In genomic region chr16:36947646-36948197, GRCm38 (mm10) we compare ENCODE assay signal across 26 mouse cellular contexts. TPM values are rescaled to one million over a fixed set of nuclear protein-coding genes. Genes with fewer than 3 reads are reported as not detected.
A peak's percentile ranks its signal among the peaks of the same experiment; 100 is the strongest.
DNase-seq lines count a peak whose midpoint lies in the region; ATAC-seq and TF ChIP-seq lines count a peak whose summit lies in the region.
"Had no signal": no experiment of that assay in that cellular context is flagged by ENCODE, and none has a peak within 500 bp of the region (broad histone marks: within the 10 kb centered on the region; RNA-seq: fewer than 3 reads in every experiment).

No protein-coding gene starts in this region.

- no peak for ATAC-seq in forebrain, embryonic 11.5 days (replicated peaks; ENCODE audit: low FRiP score)
- no peak for ATAC-seq in forebrain, embryonic 16.5 days
- no peak for ATAC-seq in midbrain, embryonic 14.5 days (ENCODE audit: low FRiP score, low TSS enrichment)
- no peak for ATAC-seq in midbrain, postnatal 0 days (ENCODE audit: low FRiP score)
- ATAC-seq: forebrain, postnatal 0 days; hindbrain, embryonic 16.5 days; intestine, embryonic 15.5 days; Patski had no signal

- no peak overlapping the region for H3K27ac ChIP-seq in forebrain, embryonic 11.5 days (ENCODE audit: low read depth, low read length)
- no peak overlapping the region for H3K27ac ChIP-seq in forebrain, embryonic 16.5 days (ENCODE audit: low read length)
- no peak overlapping the region for H3K27ac ChIP-seq in midbrain, embryonic 14.5 days (replicated peaks; ENCODE audit: low read depth, low read length)
- H3K27ac ChIP-seq in midbrain, postnatal 0 days (ENCODE audit: low read depth, low read length) = no peak overlapping the region
- H3K27ac ChIP-seq: forebrain, embryonic 12.5 days; gastrocnemius, adult 2 months; hindbrain, embryonic 10.5 days; hindbrain, embryonic 13.5 days; intestine, embryonic 15.5 days had no signal

- no peak for TF ChIP-seq CTCF in midbrain, postnatal 0 days (IDR thresholded peaks at IDR 0.05)

- peak; percentile 31 for DNase-seq in forebrain, embryonic 11.5 days (ENCODE audit: low spot score)
- peak; percentile 19 for DNase-seq in midbrain, embryonic 14.5 days
- DNase-seq in midbrain, postnatal 0 days (ENCODE audit: low spot score) = no peak
- DNase-seq in retina, embryonic 14.5 days (ENCODE audit: low spot score) = peak; percentile 52
- DNase-seq in cerebellum, postnatal 36 days = no peak
- DNase-seq in thymus, postnatal 14 days = no peak
- DNase-seq: adrenal gland, adult 2 months; adrenal gland, postnatal 14 days; B cell, adult 2 months; cerebellum, adult 11-12 months; cerebellum, adult 8-10 months; cerebellum, postnatal 10 days; forebrain, postnatal 0 days; gastrocnemius, adult 2 months; gastrocnemius, postnatal 14 days; heart, adult 18-20 months; heart, postnatal 36 days; kidney, adult 11 months had no signal

- no peaks in the 10 kb centered on the region for H3K9me3 ChIP-seq in forebrain, embryonic 11.5 days (ENCODE audit: control insufficient read depth, low read length)
- H3K9me3 ChIP-seq in forebrain, embryonic 16.5 days (ENCODE audit: control insufficient read depth, low read length) = no peaks in the 10 kb centered on the region
- no peaks in the 10 kb centered on the region for H3K9me3 ChIP-seq in midbrain, embryonic 14.5 days (ENCODE audit: control insufficient read depth, low read length)
- no peaks in the 10 kb centered on the region for H3K9me3 ChIP-seq in midbrain, postnatal 0 days (ENCODE audit: low read length)
- H3K9me3 ChIP-seq: forebrain, embryonic 12.5 days; hindbrain, embryonic 10.5 days; hindbrain, embryonic 13.5 days; intestine, embryonic 15.5 days had no signal

- no peak overlapping the region for H3K9ac ChIP-seq in forebrain, embryonic 11.5 days (ENCODE audit: low read length)
- H3K9ac ChIP-seq in forebrain, embryonic 16.5 days (replicated peaks; ENCODE audit: low read depth, low read length) = no peak overlapping the region
- no peak overlapping the region for H3K9ac ChIP-seq in midbrain, embryonic 14.5 days (replicated peaks; ENCODE audit: low read length)
- H3K9ac ChIP-seq in midbrain, postnatal 0 days (replicated peaks; ENCODE audit: low read length, poor library complexity, severe bottlenecking) = no peak overlapping the region
- H3K9ac ChIP-seq: forebrain, embryonic 12.5 days; forebrain, postnatal 0 days; hindbrain, embryonic 13.5 days; intestine, embryonic 15.5 days had no signal

- no peaks in the 10 kb centered on the region; the same call in 1 of the 2 replicates for H3K27me3 ChIP-seq in forebrain, embryonic 11.5 days (ENCODE audit: control insufficient read depth, insufficient read depth, low read length)
- H3K27me3 ChIP-seq in forebrain, embryonic 16.5 days (replicated peaks; ENCODE audit: control insufficient read depth, insufficient read depth, low read length) = no peaks in the 10 kb centered on the region
- no peaks in the 10 kb centered on the region for H3K27me3 ChIP-seq in midbrain, embryonic 14.5 days (ENCODE audit: control insufficient read depth, insufficient read depth, low read length)
- H3K27me3 ChIP-seq in midbrain, postnatal 0 days (ENCODE audit: insufficient read depth, low read length) = no peaks in the 10 kb centered on the region
- H3K27me3 ChIP-seq: forebrain, embryonic 12.5 days; hindbrain, embryonic 13.5 days; intestine, embryonic 15.5 days; Patski had no signal

- H3K4me1 ChIP-seq in forebrain, embryonic 11.5 days (replicated peaks; ENCODE audit: control insufficient read depth, insufficient read depth, low read length) = no peaks in the 10 kb centered on the region; the same call in 1 of the 2 replicates
- H3K4me1 ChIP-seq in forebrain, embryonic 16.5 days (replicated peaks; ENCODE audit: control insufficient read depth, insufficient read depth, low read length) = 0 out of 2 replicates have a peak, but pooled peaks cover 2% of the 10 kb centered on the region
- peaks cover 3% of the 10 kb centered on the region; the same call in 1 of the 2 replicates for H3K4me1 ChIP-seq in midbrain, embryonic 14.5 days (ENCODE audit: control insufficient read depth, insufficient read depth, low read length)
- no peaks in the 10 kb centered on the region for H3K4me1 ChIP-seq in midbrain, postnatal 0 days (ENCODE audit: insufficient read depth, low read length)
- H3K4me1 ChIP-seq: hindbrain, embryonic 13.5 days; intestine, embryonic 15.5 days had no signal

- no peaks in the 10 kb centered on the region for H3K36me3 ChIP-seq in forebrain, embryonic 11.5 days (ENCODE audit: control insufficient read depth, insufficient read depth, low read length)
- no peaks in the 10 kb centered on the region for H3K36me3 ChIP-seq in forebrain, embryonic 16.5 days (ENCODE audit: control insufficient read depth, insufficient read depth)
- no peaks in the 10 kb centered on the region for H3K36me3 ChIP-seq in midbrain, embryonic 14.5 days (ENCODE audit: control insufficient read depth, insufficient read depth, low read length)
- no peaks in the 10 kb centered on the region for H3K36me3 ChIP-seq in midbrain, postnatal 0 days (ENCODE audit: insufficient read depth, low read length)
- H3K36me3 ChIP-seq: forebrain, embryonic 12.5 days; hindbrain, embryonic 10.5 days; hindbrain, embryonic 13.5 days; intestine, embryonic 15.5 days had no signal

- H3K4me3 ChIP-seq in forebrain, embryonic 11.5 days (ENCODE audit: low read depth, low read length) = no peak overlapping the region
- no peak overlapping the region for H3K4me3 ChIP-seq in forebrain, embryonic 16.5 days (replicated peaks; ENCODE audit: low read length)
- no peak overlapping the region for H3K4me3 ChIP-seq in midbrain, embryonic 14.5 days (replicated peaks; ENCODE audit: low read depth, low read length)
- no peak overlapping the region for H3K4me3 ChIP-seq in midbrain, postnatal 0 days (ENCODE audit: low read depth, low read length)
- H3K4me3 ChIP-seq: forebrain, embryonic 12.5 days; gastrocnemius, adult 2 months; hindbrain, embryonic 10.5 days; hindbrain, embryonic 13.5 days; intestine, embryonic 15.5 days had no signal

- H3K4me2 ChIP-seq in forebrain, embryonic 11.5 days (ENCODE audit: low read depth, low read length, severe bottlenecking) = no peak overlapping the region
- no peak overlapping the region for H3K4me2 ChIP-seq in forebrain, embryonic 16.5 days (ENCODE audit: low read length)
- no peak overlapping the region for H3K4me2 ChIP-seq in midbrain, embryonic 14.5 days (ENCODE audit: low read length)
- H3K4me2 ChIP-seq in midbrain, postnatal 0 days (ENCODE audit: low read depth, low read length, poor library complexity, severe bottlenecking) = no peak overlapping the region
- H3K4me2 ChIP-seq: forebrain, embryonic 12.5 days; hindbrain, embryonic 13.5 days; intestine, embryonic 15.5 days had no signal

- WGBS in forebrain, embryonic 11.5 days = 54% methylated on average over 4 of the region's 4 CpGs
- 48% methylated on average over 4 of the region's 4 CpGs for WGBS in forebrain, embryonic 16.5 days
- 63% methylated on average over 4 of the region's 4 CpGs for WGBS in midbrain, embryonic 14.5 days
- WGBS in midbrain, postnatal 0 days = 45% methylated on average over 4 of the region's 4 CpGs

RNA-seq across cellular contexts. Expression of gene Hcls1, which starts 12.9 kb away (rescaled TPM):
- polyA plus RNA-seq in forebrain, embryonic 11.5 days (2014; fragmentation: Nextera tagmentation; extraction: Ambion mirVana) = 0.88 and 1.0 TPM in 2 replicates
- polyA plus RNA-seq in forebrain, embryonic 16.5 days (2015; fragmentation: Nextera tagmentation; extraction: Ambion mirVana) = 1.4 and 2.3 TPM in 2 replicates
- polyA plus RNA-seq in midbrain, embryonic 14.5 days (2014; fragmentation: Nextera tagmentation; extraction: Ambion mirVana) = 0.84 and 1.3 TPM in 2 replicates
- 2.2 and 2.4 TPM in 2 replicates for total RNA-seq in midbrain, postnatal 0 days (2014; rRNA removed)
- 2.3 and 2.4 TPM in 2 replicates for polyA plus RNA-seq in midbrain, postnatal 0 days (2015; fragmentation: Nextera tagmentation; extraction: Ambion mirVana)
- polyA plus RNA-seq: Patski had no signal

RNA-seq across cellular contexts. Expression of gene Fbxo40, which starts 42.5 kb away (rescaled TPM):
- 0.11 TPM in 1 of 2 replicates, not detected in the other for polyA plus RNA-seq in forebrain, embryonic 11.5 days (2014; fragmentation: Nextera tagmentation; extraction: Ambion mirVana)
- polyA plus RNA-seq in forebrain, embryonic 16.5 days (2015; fragmentation: Nextera tagmentation; extraction: Ambion mirVana) = 0.08 and 0.15 TPM in 2 replicates
- polyA plus RNA-seq in midbrain, embryonic 14.5 days (2014; fragmentation: Nextera tagmentation; extraction: Ambion mirVana) = not detected in 2 replicates
- total RNA-seq in midbrain, postnatal 0 days (2014; rRNA removed) = 0.19 and 0.44 TPM in 2 replicates
- polyA plus RNA-seq in midbrain, postnatal 0 days (2015; fragmentation: Nextera tagmentation; extraction: Ambion mirVana) = 0.02 TPM in 1 of 2 replicates, not detected in the other
- polyA plus RNA-seq: embryonic facial prominence, embryonic 11.5 days; forebrain, embryonic 12.5 days; hindbrain, embryonic 10.5 days; hindbrain, embryonic 13.5 days; intestine, embryonic 15.5 days had no signal

Comparison
In these comparisons a context has a peak if more than half of its experiments do, and no peak if none do; other contexts are left out.
1. DNase-seq: peak in forebrain, embryonic 11.5 days (single experiment), midbrain, embryonic 14.5 days (single experiment) and retina, embryonic 14.5 days (single experiment); none in midbrain, postnatal 0 days (single experiment), cerebellum, postnatal 36 days (0 of 2) and thymus, postnatal 14 days (single experiment).